Mouse (Mus musculus) E14TG2a.4 (cell line): ENCODE measurements around the gene Tmprss6.

Source experiments
- CTCF ChIP-seq: conservative IDR thresholded peaks from 2 replicates; pipeline ENCODE4 v1.5.1; 2014; ENCODE audit warnings: low read length
- NANOG ChIP-seq: IDR thresholded peaks from 2 replicates; pipeline ENCODE4 v1.6.1; 2014; ENCODE audit warnings: borderline replicate concordance, low read length, mixed read lengths
- POU5F1 ChIP-seq: IDR thresholded peaks from 2 replicates; pipeline ENCODE4 v1.6.1; 2014; ENCODE audit warnings: low read length, borderline replicate concordance

DNA sequence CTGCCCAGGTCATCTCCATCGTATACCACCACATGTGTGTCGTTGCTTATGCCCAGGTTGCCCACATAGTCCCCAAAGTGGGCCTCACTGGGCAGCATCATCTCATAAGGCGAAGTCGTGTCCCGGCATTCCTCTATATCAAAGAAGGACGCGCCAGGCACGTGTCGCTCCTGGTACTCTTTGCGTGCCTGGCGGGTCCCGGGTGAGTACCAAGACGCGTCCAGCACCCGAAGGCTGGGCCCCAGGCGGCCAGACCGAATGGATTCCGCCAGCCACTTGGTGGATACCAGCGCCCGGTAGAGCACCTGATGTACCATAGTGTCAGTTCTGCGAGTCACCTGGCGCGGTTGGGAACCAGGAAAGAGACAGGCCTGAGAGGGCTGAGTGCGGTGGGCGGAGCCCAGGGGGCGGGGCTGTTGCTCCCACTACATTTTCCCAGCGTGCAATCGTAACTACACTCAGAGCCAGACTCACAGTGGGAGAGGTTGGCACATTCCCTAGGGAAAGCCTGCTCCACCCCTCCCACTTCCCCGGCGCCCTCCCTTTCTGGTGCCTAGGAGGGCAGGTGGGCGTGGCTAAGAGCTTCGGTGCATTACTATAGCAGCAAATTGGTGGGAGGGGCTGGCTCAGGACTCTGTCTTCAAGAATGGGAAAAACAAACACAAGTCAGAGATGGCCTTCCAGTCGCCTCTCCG, 62.8 kb downstream of the Tmprss6 start, which contains the start of gene Tst:
- TF ChIP-seq NANOG (no peak), CTCF (no peak), POU5F1 (no peak)
